In the genomic region with DNA sequence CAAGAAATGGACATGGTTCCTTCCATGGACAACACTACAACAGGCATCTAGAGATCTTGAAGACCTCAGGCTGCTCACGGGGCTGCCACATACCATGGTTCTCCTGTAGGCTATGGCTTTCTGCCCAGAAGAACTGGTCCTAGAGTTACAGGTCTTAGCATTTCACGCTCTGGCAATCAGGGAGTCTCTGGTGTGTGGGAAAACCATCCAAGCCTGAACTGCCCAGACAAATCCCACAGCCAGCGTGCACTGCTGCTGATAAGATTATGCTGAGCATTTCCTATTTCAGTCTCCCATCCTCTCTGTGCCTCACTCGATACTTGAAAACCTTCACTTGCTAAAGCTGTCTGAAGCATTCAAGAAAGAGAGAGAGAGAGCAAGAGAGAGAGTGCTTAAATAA, we compare ENCODE assay signal across 12 mouse cellular contexts.
DNase-seq lines count a peak whose midpoint lies in the region; ATAC-seq lines count a peak whose summit lies in the region.
"Had no signal": no experiment of that assay in that cellular context is flagged by ENCODE, and none has a peak within 500 bp of the region (broad histone marks: within the 10 kb centered on the region; RNA-seq: fewer than 3 reads in every experiment).

No protein-coding gene starts in this region.

- H3K9ac ChIP-seq in heart, embryonic 14.5 days (ENCODE audit: low read length): no peak overlapping the region
- H3K9ac ChIP-seq in forebrain, embryonic 13.5 days: no peak overlapping the region
- H3K9ac ChIP-seq: embryonic facial prominence, embryonic 15.5 days; limb, embryonic 13.5 days had no signal

- ATAC-seq in heart, embryonic 14.5 days (ENCODE audit: insufficient number of reproducible peaks, insufficient read depth, low FRiP score, low read depth): no peak
- 0 out of 2 replicates have a peak, but pooled peaks have one; percentile 43 for ATAC-seq in erythroblast, adult 5-6 weeks (replicated peaks; ENCODE audit: low FRiP score, poor library complexity, severe bottlenecking)
- ATAC-seq in forebrain, embryonic 13.5 days: no peak

- H3K9me3 ChIP-seq in heart, embryonic 14.5 days (ENCODE audit: control insufficient read depth, low read length): no peaks in the 10 kb centered on the region
- H3K9me3 ChIP-seq in forebrain, embryonic 13.5 days (replicated peaks): no peaks in the 10 kb centered on the region
- H3K9me3 ChIP-seq: embryonic facial prominence, embryonic 15.5 days; limb, embryonic 13.5 days had no signal

- H3K4me3 ChIP-seq in heart, embryonic 14.5 days (ENCODE audit: control insufficient read depth in 1 of 2, insufficient read depth in 1 of 2, low read depth in 1 of 2, low read length in 2 of 2): no peak overlapping the region
- H3K4me3 ChIP-seq in forebrain, embryonic 13.5 days: no peak overlapping the region
- H3K4me3 ChIP-seq: embryonic facial prominence, embryonic 15.5 days; limb, embryonic 13.5 days had no signal

- DNase-seq in heart, postnatal 4 days: no peak
- peak; percentile 63 for DNase-seq in MN1 (ENCODE audit: low spot score)
- peak; percentile 26 to 64 for DNase-seq in kidney, postnatal 36 days
- DNase-seq in adrenal gland, postnatal 14 days: no peak
- DNase-seq: adrenal gland, postnatal 36 days; cerebellum, adult 8-10 months; lung, postnatal 36 days had no signal

- H3K36me3 ChIP-seq in heart, embryonic 14.5 days (ENCODE audit: control insufficient read depth, insufficient read depth, low read length): no peaks in the 10 kb centered on the region
- no peaks in the 10 kb centered on the region for H3K36me3 ChIP-seq in forebrain, embryonic 13.5 days (ENCODE audit: poor library complexity, severe bottlenecking)
- H3K36me3 ChIP-seq: embryonic facial prominence, embryonic 15.5 days; limb, embryonic 13.5 days had no signal

- H3K27me3 ChIP-seq in heart, embryonic 14.5 days (ENCODE audit: control insufficient read depth, insufficient read depth, low read length): no peaks in the 10 kb centered on the region
- no peaks in the 10 kb centered on the region for H3K27me3 ChIP-seq in forebrain, embryonic 13.5 days
- H3K27me3 ChIP-seq: embryonic facial prominence, embryonic 15.5 days; limb, embryonic 13.5 days had no signal

- H3K27ac ChIP-seq in heart, embryonic 14.5 days (replicated peaks in 1 of 2; ENCODE audit: control insufficient read depth in 1 of 2, insufficient read depth in 1 of 2, low read depth in 2 of 2, low read length in 2 of 2): peak overlapping the region; percentile 12 to 58; a peak in 2 of 4 replicates
- no peak overlapping the region for H3K27ac ChIP-seq in forebrain, embryonic 13.5 days
- H3K27ac ChIP-seq: embryonic facial prominence, embryonic 15.5 days; limb, embryonic 13.5 days had no signal

- peak overlapping the region; percentile 19 for H3K4me2 ChIP-seq in heart, embryonic 14.5 days (ENCODE audit: low read length)
- no peak overlapping the region for H3K4me2 ChIP-seq in forebrain, embryonic 13.5 days
- H3K4me2 ChIP-seq: embryonic facial prominence, embryonic 15.5 days; limb, embryonic 13.5 days had no signal

- peaks cover 12 to 23% of the 10 kb centered on the region in 2 experiments for H3K4me1 ChIP-seq in heart, embryonic 14.5 days (ENCODE audit: control insufficient read depth in 2 of 2, insufficient read depth in 2 of 2, low read length in 2 of 2)
- H3K4me1 ChIP-seq in forebrain, embryonic 13.5 days: peaks cover 31% of the 10 kb centered on the region

- 3% methylated on average over 4 of the region's 4 CpGs for WGBS in heart, embryonic 14.5 days
- WGBS in forebrain, embryonic 13.5 days: 68% methylated on average over 4 of the region's 4 CpGs

Comparison
In these comparisons a context has a peak if more than half of its experiments do, and no peak if none do; other contexts are left out.
1. DNase-seq: peak in MN1 (single experiment) and kidney, postnatal 36 days (2 of 2); none in heart, postnatal 4 days (single experiment) and adrenal gland, postnatal 14 days (single experiment).